Mouse (Mus musculus): Measurements from ENCODE around the gene Rgs11.

- TF ChIP-seq TAL1 (IDR thresholded peaks at IDR 0.05; ENCODE audit: low read length) (no peak), GATA1 (IDR thresholded peaks at IDR 0.05; ENCODE audit: low read length) (no peak)
Observed at GRCm38 (mm10) chr17:26231156-26231555, 28.4 kb downstream of the Rgs11 start.
